Mouse (Mus musculus): ENCODE measurements at regions not wholly inside any gene's neighbourhood (a gene's known extent, or its start where the extent isn't known, plus 50 kb on each side); places are given as distances from the start of the nearest gene placed in this dataset.

GRCm38 (mm10) chr17:92159325-92159724 lies 1039.5 kb upstream of the Adcyap1 start:
- no peaks in the 10 kb centered on the region for H3K4me1 ChIP-seq (replicated peaks; ENCODE audit: control insufficient read depth, insufficient read depth)
- TF ChIP-seq EP300 (optimal IDR thresholded peaks at IDR 0.05) (no peak), CTCF (IDR thresholded peaks at IDR 0.05; ENCODE audit: low read depth) (no peak)
- H3K9me3 ChIP-seq (ENCODE audit: control insufficient read depth, low read length): no peaks in the 10 kb centered on the region
- H3K4me2 ChIP-seq (replicated peaks; ENCODE audit: low read depth): no peak overlapping the region
- WGBS: 37% methylated on average over 1 of the region's 1 CpGs
- H3K4me3 ChIP-seq (ENCODE audit: low read depth, low read length): no peak overlapping the region
- H3K27ac ChIP-seq (replicated peaks): no peak overlapping the region
- ATAC-seq (ENCODE audit: low FRiP score, low TSS enrichment) (no peak), DNase-seq (ENCODE audit: low spot score) (no peak)
- H3K36me3 ChIP-seq (ENCODE audit: control insufficient read depth, insufficient read depth, low read length): no peaks in the 10 kb centered on the region
- H3K9ac ChIP-seq (ENCODE audit: low read length): no peak overlapping the region
- H3K27me3 ChIP-seq (ENCODE audit: control insufficient read depth, insufficient read depth, low read length): no peaks in the 10 kb centered on the region

- Histone ChIP-seq H3K9me3 (ENCODE audit: control insufficient read depth, low read length) (no peaks in the 10 kb centered on the region), H3K4me1 (replicated peaks; ENCODE audit: control insufficient read depth, insufficient read depth) (no peaks in the 10 kb centered on the region), H3K27ac (replicated peaks) (no peak overlapping the region), H3K4me3 (ENCODE audit: low read depth, low read length) (no peak overlapping the region), H3K9ac (ENCODE audit: low read length) (no peak overlapping the region), H3K27me3 (ENCODE audit: control insufficient read depth, insufficient read depth, low read length) (no peaks in the 10 kb centered on the region), H3K4me2 (replicated peaks; ENCODE audit: low read depth) (no peak overlapping the region), H3K36me3 (ENCODE audit: control insufficient read depth, insufficient read depth, low read length) (no peaks in the 10 kb centered on the region)
- 94% methylated on average over 1 of the region's 1 CpGs for WGBS
- ATAC-seq (ENCODE audit: low FRiP score, low TSS enrichment): no peak
- DNase-seq (ENCODE audit: low spot score): no peak
- TF ChIP-seq CTCF (IDR thresholded peaks at IDR 0.05; ENCODE audit: low read depth) (no peak), EP300 (optimal IDR thresholded peaks at IDR 0.05) (no peak)
Measured at GRCm38 (mm10) chr17:92185740-92186139, 1013.1 kb upstream of the Adcyap1 start.

GRCm38 (mm10) chr17:92210730-92211129 lies 988.1 kb upstream of the Adcyap1 start:
- DNase-seq (ENCODE audit: low spot score) (no peak), ATAC-seq (ENCODE audit: low FRiP score, low TSS enrichment) (no peak)
- no peak overlapping the region for H3K4me2 ChIP-seq (replicated peaks; ENCODE audit: low read depth)

GRCm38 (mm10) chr17:92216464-92216863 lies 982.4 kb upstream of the Adcyap1 start:
- Histone ChIP-seq H3K4me1 (replicated peaks; ENCODE audit: control insufficient read depth, insufficient read depth) (no peaks in the 10 kb centered on the region), H3K36me3 (ENCODE audit: control insufficient read depth, insufficient read depth, low read length) (no peaks in the 10 kb centered on the region), H3K27me3 (ENCODE audit: control insufficient read depth, insufficient read depth, low read length) (no peaks in the 10 kb centered on the region), H3K9ac (ENCODE audit: low read length) (no peak overlapping the region), H3K9me3 (ENCODE audit: control insufficient read depth, low read length) (no peaks in the 10 kb centered on the region), H3K4me2 (replicated peaks; ENCODE audit: low read depth) (no peak overlapping the region), H3K4me3 (ENCODE audit: low read depth, low read length) (no peak overlapping the region), H3K27ac (replicated peaks) (no peak overlapping the region)
- ATAC-seq (ENCODE audit: low FRiP score, low TSS enrichment) (no peak), DNase-seq (ENCODE audit: low spot score) (no peak)
- WGBS: 38% methylated on average over 2 of the region's 2 CpGs
- TF ChIP-seq EP300 (optimal IDR thresholded peaks at IDR 0.05): no peak

More at GRCm38 (mm10) chr17:92210730-92211129, 988.1 kb upstream of the Adcyap1 start:
- no peak overlapping the region for H3K4me3 ChIP-seq (ENCODE audit: low read depth, low read length)
- H3K9me3 ChIP-seq (ENCODE audit: control insufficient read depth, low read length): no peaks in the 10 kb centered on the region
- H3K4me1 ChIP-seq (replicated peaks; ENCODE audit: control insufficient read depth, insufficient read depth): no peaks in the 10 kb centered on the region
- H3K27me3 ChIP-seq (ENCODE audit: control insufficient read depth, insufficient read depth, low read length): no peaks in the 10 kb centered on the region
- no peaks in the 10 kb centered on the region for H3K36me3 ChIP-seq (ENCODE audit: control insufficient read depth, insufficient read depth, low read length)
- H3K9ac ChIP-seq (ENCODE audit: low read length): no peak overlapping the region
- TF ChIP-seq EP300 (optimal IDR thresholded peaks at IDR 0.05) (no peak), CTCF (IDR thresholded peaks at IDR 0.05; ENCODE audit: low read depth) (peak; percentile 36; the same call in 1 of the 2 replicates)
- no peak overlapping the region for H3K27ac ChIP-seq (replicated peaks)
